Mouse (Mus musculus): ENCODE data around the gene Rbm45. TPM values are rescaled to one million over a fixed set of nuclear protein-coding genes. Genes with fewer than 3 reads are reported as not detected.

The Rbm45 gene
- polyA plus RNA-seq, 1 experiment: 23.1 TPM

- no peak overlapping the region for H3K27ac ChIP-seq (ENCODE audit: insufficient read depth, low read length)
- DNase-seq: no peak
- WGBS: 81% methylated on average over 5 of the region's 5 CpGs
- no peak for TF ChIP-seq POLR2A (IDR thresholded peaks at IDR 0.05; ENCODE audit: borderline replicate concordance, insufficient read depth, low read length)
- TF ChIP-seq CTCF (IDR thresholded peaks at IDR 0.05; ENCODE audit: borderline replicate concordance, insufficient read depth, low read depth, low read length): no peak
- no peak overlapping the region for H3K4me3 ChIP-seq (replicated peaks; ENCODE audit: insufficient read depth, low read depth, low read length)
- no peaks in the 10 kb centered on the region for H3K4me1 ChIP-seq (ENCODE audit: control insufficient read depth, insufficient read depth, low read length)
- no peaks in the 10 kb centered on the region; the same call in 1 of the 2 replicates for H3K27me3 ChIP-seq (ENCODE audit: control insufficient read depth, insufficient read depth, low read length)
These were observed 35.2 kb upstream of the Rbm45 start for GRCm38 (mm10) chr2:76334596-76334995.

DNA sequence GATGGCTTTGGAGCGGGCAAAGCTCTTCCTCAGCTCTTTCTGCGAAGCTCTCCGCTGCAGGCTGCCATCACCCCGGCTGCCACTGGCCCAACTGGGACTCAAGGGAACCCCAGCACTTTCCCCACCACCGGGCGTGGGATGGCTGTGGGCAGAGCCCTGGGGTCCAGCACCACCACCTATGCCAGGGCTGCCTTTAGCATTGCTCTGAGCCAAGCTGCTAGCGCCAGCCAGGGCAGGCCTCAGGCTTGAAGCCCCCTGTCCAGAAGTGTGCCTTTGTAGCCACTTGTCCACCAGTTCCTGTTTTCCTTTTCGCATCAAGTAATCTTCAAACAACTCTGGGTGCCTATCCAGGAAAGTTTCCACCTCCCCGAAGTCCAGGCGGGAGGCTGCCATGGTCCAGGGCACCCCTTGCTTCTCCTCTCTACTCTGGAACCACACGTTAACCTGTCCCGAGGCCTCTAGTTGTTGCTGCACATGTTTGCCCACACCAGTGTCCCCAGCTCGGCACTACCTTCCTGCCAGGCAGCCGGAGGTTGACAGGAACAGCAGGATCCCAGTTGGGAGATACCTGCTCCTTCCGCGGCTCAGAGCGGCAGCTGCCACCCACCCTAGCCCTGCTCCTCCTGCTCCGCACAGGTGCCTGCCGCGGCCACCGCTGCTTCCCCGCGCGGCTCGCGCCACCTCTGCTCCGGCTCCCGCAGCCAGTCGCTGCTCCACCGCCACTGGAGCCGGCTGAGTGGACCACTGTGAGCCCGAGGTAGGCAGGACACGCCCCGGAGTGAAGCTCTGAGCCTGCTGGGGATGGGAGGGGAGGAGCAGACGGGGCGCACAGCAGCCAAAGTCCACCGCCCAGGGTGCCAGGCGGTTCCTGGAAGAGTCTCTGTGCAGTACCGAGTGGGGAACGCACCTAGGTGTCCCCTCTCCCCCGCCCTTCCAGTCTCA, 31.3 kb upstream of the Rbm45 start, which contains the start of gene Pde11a:
Gene Pde11a (minus strand): TSS at position 560 of the 942 bp plus-strand sequence.
- Histone ChIP-seq H3K27me3 (ENCODE audit: control insufficient read depth, insufficient read depth, low read length) (no peaks in the 10 kb centered on the region; the same call in 1 of the 2 replicates), H3K27ac (ENCODE audit: insufficient read depth, low read length) (no peak within 1 kb of the TSS), H3K4me3 (replicated peaks; ENCODE audit: insufficient read depth, low read depth, low read length) (peak within 1 kb of the TSS; percentile 24), H3K4me1 (ENCODE audit: control insufficient read depth, insufficient read depth, low read length) (peaks cover 6% of the 10 kb centered on the region; the same call in 1 of the 2 replicates)
- WGBS: 17% methylated on average over 41 of the region's 41 CpGs
- peak; percentile 4 to 22 for DNase-seq
- no peak for TF ChIP-seq POLR2A (IDR thresholded peaks at IDR 0.05; ENCODE audit: borderline replicate concordance, insufficient read depth, low read length)
- TF ChIP-seq CTCF (IDR thresholded peaks at IDR 0.05; ENCODE audit: borderline replicate concordance, insufficient read depth, low read depth, low read length): no peak

DNA sequence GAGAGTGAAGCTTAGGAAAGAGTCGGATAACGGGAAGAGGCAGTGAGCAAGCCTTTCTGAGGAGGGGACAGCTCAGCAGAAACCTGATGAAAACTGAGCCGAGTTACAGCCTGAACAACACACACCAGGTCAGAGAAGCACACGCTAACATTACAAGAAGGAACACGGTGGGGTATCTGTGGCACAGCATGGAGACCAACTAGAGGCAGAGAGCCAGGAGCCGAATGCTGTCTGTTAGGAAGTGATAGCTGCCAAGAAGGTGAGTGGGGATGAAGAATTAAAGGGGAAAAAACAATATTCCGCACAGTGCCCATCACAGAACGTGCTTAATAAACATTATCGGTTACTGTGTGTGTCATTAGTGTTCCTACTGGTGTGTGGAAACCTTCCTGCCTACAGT, 27.6 kb upstream of the Rbm45 start:
- TF ChIP-seq CTCF (IDR thresholded peaks at IDR 0.05; ENCODE audit: borderline replicate concordance, insufficient read depth, low read depth, low read length): no peak
- no peak for TF ChIP-seq POLR2A (IDR thresholded peaks at IDR 0.05; ENCODE audit: borderline replicate concordance, insufficient read depth, low read length)
- 22% methylated on average over 9 of the region's 9 CpGs for WGBS
- Histone ChIP-seq H3K27me3 (ENCODE audit: control insufficient read depth, insufficient read depth, low read length) (no peaks in the 10 kb centered on the region; the same call in 1 of the 2 replicates), H3K4me3 (replicated peaks; ENCODE audit: insufficient read depth, low read depth, low read length) (no peak overlapping the region), H3K27ac (ENCODE audit: insufficient read depth, low read length) (no peak overlapping the region), H3K4me1 (ENCODE audit: control insufficient read depth, insufficient read depth, low read length) (peaks cover 6% of the 10 kb centered on the region; the same call in 1 of the 2 replicates)
- peak; percentile 28 to 40 for DNase-seq

- Histone ChIP-seq H3K4me3 (replicated peaks; ENCODE audit: insufficient read depth, low read depth, low read length) (no peak overlapping the region), H3K27me3 (ENCODE audit: control insufficient read depth, insufficient read depth, low read length) (no peaks in the 10 kb centered on the region), H3K4me1 (ENCODE audit: control insufficient read depth, insufficient read depth, low read length) (no peaks in the 10 kb centered on the region), H3K27ac (ENCODE audit: insufficient read depth, low read length) (no peak overlapping the region)
- DNase-seq: no peak
- no peak for TF ChIP-seq POLR2A (IDR thresholded peaks at IDR 0.05; ENCODE audit: borderline replicate concordance, insufficient read depth, low read length)
- no peak for TF ChIP-seq CTCF (IDR thresholded peaks at IDR 0.05; ENCODE audit: borderline replicate concordance, insufficient read depth, low read depth, low read length)
- 55% methylated on average over 6 of the region's 6 CpGs for WGBS
These were observed 21.9 kb upstream of the Rbm45 start for GRCm38 (mm10) chr2:76347839-76348238.

DNA sequence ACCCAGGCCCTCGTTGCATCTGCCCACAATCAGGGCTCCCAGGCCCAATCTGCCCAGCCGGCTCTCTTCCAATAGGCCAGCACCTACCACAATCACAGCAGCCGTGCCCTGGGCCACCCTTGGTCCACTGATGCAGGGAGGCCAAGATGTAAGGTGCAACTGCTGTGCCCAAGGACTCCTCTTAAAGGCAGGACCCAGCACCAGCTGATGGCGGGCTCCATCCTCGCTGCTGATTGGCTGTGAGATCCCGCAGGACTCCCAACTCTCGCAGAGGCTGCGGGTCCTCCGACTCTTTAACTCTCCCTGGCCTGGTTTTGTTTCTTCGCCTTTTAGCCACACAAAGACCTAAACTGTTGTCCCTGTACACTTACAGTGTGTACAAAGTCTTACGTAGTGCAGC, 9.6 kb upstream of the Rbm45 start, which contains the start of gene Cyct:
Gene Cyct (minus strand): TSS at position 225 of the 400 bp plus-strand sequence.
- H3K4me3 ChIP-seq (replicated peaks; ENCODE audit: insufficient read depth, low read depth, low read length): no peak within 1 kb of the TSS
- TF ChIP-seq CTCF (IDR thresholded peaks at IDR 0.05; ENCODE audit: borderline replicate concordance, insufficient read depth, low read depth, low read length) (no peak), POLR2A (IDR thresholded peaks at IDR 0.05; ENCODE audit: borderline replicate concordance, insufficient read depth, low read length) (no peak)
- no peak within 1 kb of the TSS for H3K27ac ChIP-seq (ENCODE audit: insufficient read depth, low read length)
- DNase-seq: no peak
- H3K27me3 ChIP-seq (ENCODE audit: control insufficient read depth, insufficient read depth, low read length): no peaks in the 10 kb centered on the region
- H3K4me1 ChIP-seq (ENCODE audit: control insufficient read depth, insufficient read depth, low read length): no peaks in the 10 kb centered on the region
- 83% methylated on average over 11 of the region's 11 CpGs for WGBS

- WGBS: 57% methylated on average over 2 of the region's 2 CpGs
These were observed 7.7 kb upstream of the Rbm45 start for GRCm38 (mm10) chr2:76362111-76362510.

DNA sequence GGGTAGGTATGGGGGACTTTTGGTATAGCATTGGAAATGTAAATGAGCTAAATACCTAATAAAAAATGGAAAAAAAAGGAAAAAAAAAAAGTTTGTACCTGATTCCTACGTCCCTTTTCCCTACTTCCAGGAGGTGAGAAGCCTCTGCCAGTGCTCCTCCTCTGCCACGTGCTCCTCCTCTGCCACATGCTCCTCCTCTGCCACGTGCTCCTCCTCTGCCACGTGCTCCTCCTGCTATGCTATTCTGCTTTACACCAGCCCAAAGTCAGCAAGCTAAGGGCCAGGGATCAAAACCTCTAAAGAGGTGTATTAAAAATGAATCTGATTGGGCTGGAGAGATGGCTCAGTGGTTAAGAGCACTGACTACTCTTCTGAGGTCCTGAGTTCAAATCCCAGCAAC, 4.0 kb upstream of the Rbm45 start:
- WGBS: 79% methylated on average over 4 of the region's 4 CpGs
- H3K4me3 ChIP-seq (replicated peaks; ENCODE audit: insufficient read depth, low read depth, low read length): no peak overlapping the region
- no peak for DNase-seq
- no peak overlapping the region for H3K27ac ChIP-seq (ENCODE audit: insufficient read depth, low read length)
- no peak for TF ChIP-seq CTCF (IDR thresholded peaks at IDR 0.05; ENCODE audit: borderline replicate concordance, insufficient read depth, low read depth, low read length)
- TF ChIP-seq POLR2A (IDR thresholded peaks at IDR 0.05; ENCODE audit: borderline replicate concordance, insufficient read depth, low read length): no peak
- no peaks in the 10 kb centered on the region for H3K4me1 ChIP-seq (ENCODE audit: control insufficient read depth, insufficient read depth, low read length)
- no peaks in the 10 kb centered on the region for H3K27me3 ChIP-seq (ENCODE audit: control insufficient read depth, insufficient read depth, low read length)

More at GRCm38 (mm10) chr2:76362111-76362510, 7.7 kb upstream of the Rbm45 start:
- Histone ChIP-seq H3K27ac (ENCODE audit: insufficient read depth, low read length) (no peak overlapping the region), H3K27me3 (ENCODE audit: control insufficient read depth, insufficient read depth, low read length) (no peaks in the 10 kb centered on the region), H3K4me1 (ENCODE audit: control insufficient read depth, insufficient read depth, low read length) (no peaks in the 10 kb centered on the region), H3K4me3 (replicated peaks; ENCODE audit: insufficient read depth, low read depth, low read length) (no peak overlapping the region)
- no peak for DNase-seq
- TF ChIP-seq POLR2A (IDR thresholded peaks at IDR 0.05; ENCODE audit: borderline replicate concordance, insufficient read depth, low read length) (no peak), CTCF (IDR thresholded peaks at IDR 0.05; ENCODE audit: borderline replicate concordance, insufficient read depth, low read depth, low read length) (peak; percentile 9; the same call in 1 of the 2 replicates)
